Mouse (Mus musculus) kidney, postnatal 14 days (tissue): ENCODE data around the gene Trim8.

Experiments
- DNase-seq: peaks from one replicate; pipeline ENCODE4 v3.0.0; 2022; ENCODE audit warnings: mixed read lengths

The Trim8 gene

GRCm38 (mm10) chr19:46524601-46525321 lies 23.3 kb downstream of the Trim8 start:
- peak; percentile 91 for DNase-seq

GRCm38 (mm10) chr19:46525691-46526631 lies 24.5 kb downstream of the Trim8 start:
- DNase-seq, result peak; percentile 72

- peak; percentile 13 for DNase-seq
These were observed 26.4 kb downstream of the Trim8 start for GRCm38 (mm10) chr19:46527632-46528528.

DNA sequence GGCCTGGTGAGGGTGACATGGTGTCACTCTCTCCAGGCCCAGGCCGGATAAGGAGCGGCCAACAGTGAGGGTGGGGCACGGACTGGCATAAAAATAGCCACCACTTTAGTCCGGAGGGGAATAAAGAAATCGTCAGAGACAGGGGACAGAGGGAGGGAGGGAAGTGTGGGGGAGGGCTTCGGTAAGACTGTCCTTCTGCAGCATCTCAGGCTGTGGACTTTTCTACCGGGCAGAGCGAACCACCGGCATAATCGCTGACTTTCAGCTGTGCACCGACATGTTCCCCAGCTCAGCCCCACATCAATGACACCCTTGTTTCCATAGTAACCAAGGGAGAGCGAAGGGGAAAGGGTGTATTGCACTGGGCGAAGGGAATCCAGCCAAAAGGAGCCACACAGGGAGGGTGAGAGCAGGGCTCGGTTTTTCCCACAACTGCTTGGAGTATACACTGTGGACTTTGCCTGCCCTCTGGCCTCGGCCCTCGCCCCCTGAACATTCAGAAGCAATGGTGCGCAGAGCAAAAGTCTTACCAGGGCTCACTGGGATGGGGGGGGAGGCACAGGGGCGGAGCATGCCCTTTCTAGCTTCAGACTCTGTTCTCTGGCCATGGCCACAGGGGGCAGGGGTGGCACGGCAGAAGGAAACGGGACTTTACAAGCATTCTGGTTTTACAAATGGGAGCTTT lies 27.2 kb downstream of the Trim8 start:
- DNase-seq, result peak; percentile 92

DNA sequence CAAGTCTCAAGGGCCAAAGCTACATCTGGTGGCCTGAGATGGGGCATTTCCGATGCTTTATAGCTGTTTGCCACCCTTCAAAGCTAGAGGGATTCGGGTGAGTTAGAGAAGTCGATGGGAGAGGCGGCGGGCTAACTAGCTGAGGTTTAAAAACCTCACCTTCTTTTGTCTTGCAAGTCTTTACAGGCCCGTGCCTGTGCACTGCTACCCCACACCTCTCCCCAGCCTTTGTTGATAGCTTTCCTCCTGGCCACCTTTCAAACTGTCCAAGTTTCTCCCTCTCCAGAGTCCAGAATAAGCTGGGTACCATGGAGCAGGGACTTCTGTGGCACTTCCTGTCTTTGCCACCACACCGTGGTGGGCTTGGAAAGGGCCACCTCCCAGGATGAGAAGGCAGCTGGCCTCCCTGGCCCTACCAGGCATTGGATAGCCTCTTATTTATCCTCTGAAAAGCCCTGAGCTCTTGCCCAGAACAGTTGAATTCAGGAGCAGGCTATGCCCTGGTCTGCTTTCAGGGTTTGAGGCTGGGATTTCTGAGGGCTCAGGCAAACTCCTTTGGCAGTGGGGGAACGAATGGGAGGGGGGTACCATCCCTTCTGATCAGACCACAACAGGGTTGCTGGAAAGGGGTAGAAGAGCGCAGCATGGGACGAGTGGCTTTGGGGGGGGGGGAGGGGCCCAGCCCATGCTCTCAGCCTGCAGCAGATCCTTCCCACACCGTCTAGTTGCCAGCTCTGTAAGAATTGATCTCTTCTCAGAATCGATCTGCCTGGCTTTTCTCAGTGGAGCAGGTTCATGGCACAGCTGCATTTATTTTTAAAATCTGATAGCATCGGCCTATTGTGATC lies 28.3 kb downstream of the Trim8 start:
- peak; percentile 19 for DNase-seq

DNA sequence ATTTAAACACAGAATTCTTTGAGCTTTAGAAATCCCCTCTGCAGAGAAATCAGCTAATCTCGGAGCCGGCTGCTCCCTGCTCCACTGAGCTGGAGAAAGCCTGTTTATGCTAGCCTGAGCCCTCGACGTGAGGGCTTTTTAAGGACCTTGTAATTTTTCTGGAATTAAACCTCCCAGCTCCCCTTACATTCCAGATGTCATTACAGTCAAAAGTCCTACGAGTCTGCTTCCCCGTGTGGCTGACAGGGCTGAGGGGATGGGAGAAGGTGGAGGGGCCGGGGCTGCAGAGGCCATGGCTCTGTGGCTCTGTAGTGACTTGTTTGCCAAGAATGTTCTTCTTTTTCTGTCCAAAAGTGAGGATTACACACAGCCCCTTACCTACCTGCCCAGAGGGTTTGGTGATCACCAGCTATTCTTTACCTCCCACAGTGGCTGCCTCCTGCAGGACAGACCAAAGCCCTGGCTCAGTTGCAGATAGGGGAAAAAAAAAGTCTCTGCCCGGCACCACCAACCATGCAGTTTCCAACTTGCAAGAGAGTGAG lies 29.0 kb downstream of the Trim8 start:
- peak; percentile 43 for DNase-seq

- DNase-seq, result no peak
These were observed 29.8 kb downstream of the Trim8 start for GRCm38 (mm10) chr19:46531071-46532030.

- peak; percentile 73 for DNase-seq
These were observed 30.7 kb downstream of the Trim8 start for GRCm38 (mm10) chr19:46532031-46532688.

DNA sequence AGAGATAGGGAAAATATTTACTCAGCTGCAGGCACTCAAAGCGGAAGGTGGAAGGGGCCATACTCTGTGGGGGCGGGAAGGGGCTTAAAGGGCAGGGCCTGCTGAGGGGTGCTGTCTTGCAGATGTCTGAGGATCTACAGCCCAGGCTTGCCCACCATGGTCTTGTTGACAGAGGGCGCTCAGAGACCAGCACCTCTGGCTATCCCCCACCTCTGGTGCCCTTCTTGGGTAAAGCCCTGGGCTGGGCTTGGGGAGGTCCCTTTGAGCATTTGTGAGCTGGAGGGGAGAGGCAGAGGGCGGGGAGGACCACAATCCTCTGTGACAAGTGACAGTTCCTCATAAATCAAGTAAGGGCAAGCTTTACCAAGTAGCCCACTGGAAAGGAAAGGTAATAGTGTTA lies 31.6 kb downstream of the Trim8 start:
- DNase-seq, result no peak

DNA sequence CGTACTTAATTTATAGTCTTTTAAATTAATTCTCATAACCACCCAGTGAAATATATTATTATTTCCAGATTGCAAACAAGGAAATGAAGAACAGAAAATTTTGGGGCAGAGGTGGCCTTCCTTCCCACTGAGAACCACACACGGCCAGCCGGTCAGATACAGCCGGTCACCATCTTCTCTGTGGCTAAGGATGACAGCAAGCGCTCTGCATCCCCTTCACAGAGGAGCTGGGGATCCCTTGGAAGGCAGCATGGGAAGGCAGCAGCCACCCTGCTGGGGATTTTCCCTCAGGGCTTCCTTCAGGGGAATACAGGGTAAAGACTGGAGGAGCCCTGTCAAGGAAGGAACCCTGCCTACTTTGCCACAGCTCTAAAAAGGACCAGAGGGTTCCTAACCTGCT lies 32.0 kb downstream of the Trim8 start:
- DNase-seq, result no peak

DNA sequence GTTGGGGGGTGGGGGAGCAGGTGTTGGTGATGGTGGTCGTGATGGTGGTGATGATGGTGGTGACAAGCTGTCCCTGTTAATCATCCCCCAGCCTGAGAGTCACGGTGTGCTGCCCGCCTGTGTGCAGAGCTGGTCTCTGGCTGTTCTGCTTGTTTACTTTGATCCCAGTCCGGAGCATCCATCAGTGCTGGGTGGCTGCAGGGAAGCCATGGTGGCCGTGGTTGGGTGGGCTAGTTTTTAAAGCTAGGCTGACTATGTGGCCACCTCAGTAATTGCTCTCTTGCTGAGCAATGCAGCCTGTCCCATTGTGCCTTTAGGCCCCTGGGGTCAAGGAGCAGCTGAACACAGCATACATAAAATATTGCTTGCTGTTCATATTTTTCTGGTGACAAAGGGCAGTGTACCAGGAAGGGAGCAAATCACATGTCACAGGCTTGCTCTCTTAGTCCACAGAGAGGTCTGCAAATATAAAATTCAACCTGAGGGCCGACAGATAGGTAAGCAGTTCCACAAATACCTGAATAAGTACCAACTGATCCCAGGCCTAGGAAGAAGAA lies 33.1 kb downstream of the Trim8 start:
- DNase-seq, result no peak

DNA sequence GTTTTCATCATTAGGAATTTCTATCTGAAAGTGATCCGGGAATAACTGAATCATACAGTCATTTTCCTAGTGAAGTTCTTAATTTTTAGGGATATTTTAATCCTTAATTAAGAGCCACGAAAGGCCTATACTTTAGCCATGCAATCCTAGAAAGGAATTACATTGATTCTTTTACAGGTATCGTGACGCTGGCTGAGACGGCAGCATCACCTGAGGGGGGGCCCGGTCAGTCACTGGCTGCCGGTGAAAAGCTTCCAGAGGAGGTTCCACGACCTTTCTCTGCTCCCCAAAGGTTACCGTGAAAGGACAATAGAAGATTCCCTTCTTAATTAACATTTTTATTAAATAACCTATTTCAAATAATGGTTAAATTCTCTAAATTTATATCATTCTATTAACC lies 35.9 kb downstream of the Trim8 start:
- no peak for DNase-seq

GRCm38 (mm10) chr19:46538213-46538612 lies 36.7 kb downstream of the Trim8 start:
- no peak for DNase-seq

GRCm38 (mm10) chr19:46542750-46543149 lies 41.2 kb downstream of the Trim8 start:
- DNase-seq, result no peak

DNA sequence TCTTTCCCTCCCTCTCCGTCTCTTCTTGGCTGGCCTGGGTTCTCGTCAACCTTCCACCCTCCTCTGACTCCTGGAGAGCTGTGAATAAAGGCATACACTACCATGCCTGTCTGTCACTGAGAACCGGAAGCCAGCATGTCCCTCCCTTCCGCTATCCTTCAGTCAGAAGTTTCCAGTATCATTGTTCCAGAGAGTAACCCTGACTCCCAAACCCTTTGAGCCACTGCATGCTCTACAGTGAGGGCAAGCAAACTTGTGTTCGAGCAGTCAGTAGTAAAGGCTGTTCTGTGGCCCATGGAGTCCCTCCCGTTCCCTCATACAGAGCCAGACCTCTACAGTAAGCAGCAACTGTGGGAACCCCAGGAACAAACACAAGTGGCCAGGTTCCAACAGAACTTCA lies 46.1 kb downstream of the Trim8 start:
- no peak for DNase-seq

DNA sequence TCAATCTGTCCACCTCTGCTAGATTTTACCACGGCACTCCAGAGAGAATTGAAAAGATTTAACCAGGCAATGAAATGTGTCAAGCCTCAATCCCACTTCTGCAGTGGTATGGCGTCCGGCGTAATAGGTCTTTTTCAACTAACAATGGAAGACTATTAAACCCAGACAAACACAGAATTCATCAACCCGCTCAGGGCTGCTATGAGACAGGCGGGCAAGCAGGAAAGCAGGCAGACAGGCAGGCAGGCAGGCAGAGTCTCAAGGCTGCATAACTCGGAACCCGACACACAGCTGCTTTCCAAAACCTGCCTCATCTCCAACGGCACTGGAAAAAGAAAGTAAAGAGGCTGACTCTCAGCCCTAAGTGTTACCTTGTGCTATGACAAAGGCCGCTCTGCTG lies 46.6 kb downstream of the Trim8 start:
- no peak for DNase-seq

DNA sequence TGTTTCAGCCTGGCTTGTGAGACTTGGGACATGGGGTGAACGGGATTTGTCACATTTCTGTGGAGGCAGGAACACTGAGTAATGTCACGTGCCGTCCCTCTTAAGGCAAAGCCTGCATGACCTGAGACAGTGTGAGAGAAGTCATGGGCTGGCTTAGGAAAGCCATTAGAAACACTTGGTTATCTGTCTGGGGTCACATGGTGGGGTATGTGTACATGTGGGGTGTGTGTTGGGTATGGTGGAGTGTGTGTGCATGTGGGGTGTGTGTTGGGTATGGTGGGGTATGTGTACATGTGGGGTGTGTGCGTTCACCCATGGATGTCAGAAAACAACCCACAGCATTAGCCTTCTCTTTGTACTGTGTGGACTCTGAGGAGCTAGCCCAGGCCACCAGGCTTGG lies 48.9 kb downstream of the Trim8 start:
- DNase-seq, result no peak

- DNase-seq, result no peak
These were observed 51.0 kb downstream of the Trim8 start for GRCm38 (mm10) chr19:46552496-46552895.

DNA sequence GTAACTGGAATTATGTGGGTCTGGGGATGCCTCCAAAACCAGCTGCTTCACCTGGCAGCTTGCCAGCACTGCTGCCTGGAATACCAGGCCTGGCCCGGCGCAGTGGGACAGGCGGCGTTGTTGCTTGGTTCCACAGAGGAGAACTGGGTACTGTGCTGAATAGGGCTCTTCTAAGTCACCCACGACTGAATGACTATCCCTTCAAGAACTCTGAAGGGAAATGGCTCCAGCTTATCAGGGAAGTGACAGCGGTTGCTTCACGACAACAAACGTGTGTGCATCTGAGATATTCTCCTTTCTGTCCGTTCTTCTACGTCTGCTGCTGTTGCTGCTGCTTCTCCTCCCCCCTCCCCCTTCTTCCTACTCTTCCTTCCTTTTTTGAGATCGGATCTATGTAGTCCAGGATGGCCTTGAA lies 52.0 kb downstream of the Trim8 start:
- DNase-seq, result peak; percentile 38
